Mouse (Mus musculus) lung, postnatal 0 days (tissue): ENCODE measurements at regions not wholly inside any gene's neighbourhood (a gene's known extent, or its start where the extent isn't known, plus 50 kb on each side); places are given as distances from the start of the nearest gene placed in this dataset.

ENCODE experiments used
- CTCF ChIP-seq: IDR thresholded peaks from 2 replicates; pipeline ENCODE4 v1.5.1; 2016; ENCODE audit warnings: antibody characterized with exemption, mild to moderate bottlenecking
- EP300 ChIP-seq: IDR thresholded peaks from 2 replicates; pipeline ENCODE4 v1.6.1; 2016; ENCODE audit warnings: antibody characterized with exemption, mild to moderate bottlenecking, control low read depth

DNA sequence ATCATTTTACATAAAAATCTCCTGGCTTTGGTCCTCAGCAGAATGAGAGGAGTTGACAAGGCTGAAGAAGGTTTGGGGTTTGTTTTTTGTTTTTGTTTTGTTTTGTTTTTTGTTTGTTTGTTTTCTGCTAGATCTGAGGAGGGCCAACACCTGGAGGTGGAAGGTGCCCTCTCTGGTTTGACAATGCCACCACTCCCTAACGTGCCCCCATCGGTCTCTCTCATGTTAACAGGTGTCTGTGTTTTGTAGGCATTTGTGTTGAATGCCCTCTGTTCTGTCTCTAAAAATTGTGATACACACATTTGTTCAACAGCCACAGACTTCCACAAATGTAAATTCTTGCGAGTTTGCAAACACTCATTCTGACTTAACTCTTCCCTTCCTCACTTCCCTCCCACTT lies 83.3 kb upstream of the Creb1 start:
- TF ChIP-seq EP300 (no peak), CTCF (no peak)
